24 mouse cellular contexts compared by ENCODE assay signal in the genomic region with DNA sequence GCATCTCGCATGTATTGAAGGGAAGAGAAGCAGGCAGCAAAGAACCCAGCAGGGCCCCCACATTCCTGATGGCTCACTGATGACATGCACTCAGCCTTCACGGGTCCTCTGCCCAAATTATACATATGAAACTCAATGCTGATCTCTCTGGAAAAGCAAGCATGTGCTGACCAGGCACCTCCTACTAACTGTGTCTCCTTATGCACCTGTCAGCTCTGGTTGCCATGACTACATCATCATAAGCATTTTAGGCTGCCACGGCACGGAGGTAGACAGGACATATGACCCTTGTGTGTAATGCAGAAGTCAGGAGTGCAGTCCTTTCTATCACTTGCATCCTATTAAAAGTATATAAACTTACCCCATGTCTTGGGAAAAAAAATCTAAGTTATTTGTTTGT.
"Had no signal": no experiment of that assay in that cellular context is flagged by ENCODE, and none has a peak within 500 bp of the region (broad histone marks: within the 10 kb centered on the region; RNA-seq: fewer than 3 reads in every experiment).

No protein-coding gene starts in this region.

- H3K4me1 ChIP-seq: liver, embryonic 12.5 days had no signal

- H3K27me3 ChIP-seq: heart, embryonic 13.5 days; heart, embryonic 15.5 days; hindbrain, embryonic 12.5 days; kidney, embryonic 15.5 days; limb, embryonic 13.5 days; limb, embryonic 15.5 days; liver, embryonic 12.5 days had no signal

- H3K27ac ChIP-seq: gastrocnemius, adult 2 months; heart, embryonic 13.5 days; heart, embryonic 15.5 days; hindbrain, embryonic 12.5 days; hindbrain, embryonic 14.5 days; kidney, embryonic 15.5 days; kidney, postnatal 0 days; limb, embryonic 13.5 days; limb, embryonic 15.5 days; liver, embryonic 12.5 days had no signal

- H3K4me3 ChIP-seq: gastrocnemius, adult 2 months; heart, embryonic 13.5 days; heart, embryonic 15.5 days; hindbrain, embryonic 12.5 days; kidney, embryonic 15.5 days; limb, embryonic 13.5 days; limb, embryonic 15.5 days; liver, embryonic 12.5 days had no signal

- H3K9ac ChIP-seq: heart, embryonic 13.5 days; heart, embryonic 15.5 days; hindbrain, embryonic 12.5 days; hindbrain, embryonic 14.5 days; kidney, embryonic 15.5 days; limb, embryonic 13.5 days; limb, embryonic 15.5 days; liver, embryonic 12.5 days had no signal

- H3K4me2 ChIP-seq: heart, embryonic 11.5 days; heart, embryonic 13.5 days; heart, embryonic 15.5 days; hindbrain, embryonic 12.5 days; hindbrain, embryonic 14.5 days; kidney, embryonic 15.5 days; limb, embryonic 13.5 days; limb, embryonic 15.5 days; liver, embryonic 12.5 days had no signal

- DNase-seq: gastrocnemius, adult 2 months; gastrocnemius, postnatal 10 days; gastrocnemius, postnatal 36 days; heart, adult 18-20 months; kidney, adult 11 months; kidney, adult 2 months; kidney, adult 9 months; kidney, postnatal 14 days; kidney, postnatal 36 days; layer of hippocampus, adult 9-11 months; layer of hippocampus, postnatal 36 days; left cerebral cortex, postnatal 4 days had no signal

- ATAC-seq: hindbrain, embryonic 16.5 days; intestine, embryonic 16.5 days; liver, embryonic 12.5 days had no signal

- H3K36me3 ChIP-seq: heart, embryonic 13.5 days; heart, embryonic 15.5 days; limb, embryonic 13.5 days; liver, embryonic 12.5 days had no signal

- H3K9me3 ChIP-seq: heart, embryonic 15.5 days; kidney, embryonic 15.5 days; limb, embryonic 13.5 days; limb, embryonic 15.5 days; liver, embryonic 12.5 days had no signal
